Comparison of ENCODE assay signal across 8 mouse cellular contexts in genomic region chr3:108282401-108283240, GRCm38 (mm10). TPM values are rescaled to one million over a fixed set of nuclear protein-coding genes. Genes with fewer than 3 reads are reported as not detected.
DNase-seq lines count a peak whose midpoint lies in the region; ATAC-seq and TF ChIP-seq lines count a peak whose summit lies in the region.

No protein-coding gene starts in this region.

- H3K9ac ChIP-seq in MEL (ENCODE audit: control insufficient read depth, low read depth, low read length, poor library complexity, severe bottlenecking), result peak overlapping the region; percentile 74
- peak overlapping the region; percentile 97 for H3K9ac ChIP-seq in forebrain, embryonic 12.5 days
- H3K9ac ChIP-seq in intestine, postnatal 0 days (ENCODE audit: low read depth, low read length), result no peak overlapping the region

- TF ChIP-seq POLR2A in MEL (IDR thresholded peaks at IDR 0.05; ENCODE audit: control insufficient read depth in 1 of 2, insufficient read depth in 1 of 2, low read depth in 1 of 2, low read length in 2 of 2, poor library complexity in 1 of 2), result no peak

- WGBS in forebrain, embryonic 12.5 days, result 33% methylated on average over 12 of the region's 12 CpGs
- WGBS in intestine, postnatal 0 days, result 14% methylated on average over 12 of the region's 12 CpGs
- 35% methylated on average over 12 of the region's 12 CpGs for WGBS in midbrain, embryonic 10.5 days

- H3K9me3 ChIP-seq in MEL (replicated peaks; ENCODE audit: insufficient read depth, low read length), result no peaks in the 10 kb centered on the region
- H3K9me3 ChIP-seq in forebrain, embryonic 12.5 days, result no peaks in the 10 kb centered on the region
- H3K9me3 ChIP-seq in intestine, postnatal 0 days (ENCODE audit: control insufficient read depth), result no peaks in the 10 kb centered on the region
- H3K9me3 ChIP-seq in midbrain, embryonic 10.5 days (replicated peaks), result no peaks in the 10 kb centered on the region

- H3K27me3 ChIP-seq in MEL (ENCODE audit: control insufficient read depth in 1 of 2, insufficient read depth in 2 of 2, low read length in 2 of 2), result no peaks in the 10 kb centered on the region
- no peaks in the 10 kb centered on the region for H3K27me3 ChIP-seq in forebrain, embryonic 12.5 days
- H3K27me3 ChIP-seq in intestine, postnatal 0 days (replicated peaks; ENCODE audit: control insufficient read depth, insufficient read depth, low read length), result no peaks in the 10 kb centered on the region
- H3K27me3 ChIP-seq in midbrain, embryonic 10.5 days (ENCODE audit: low read depth, poor library complexity, severe bottlenecking), result no peaks in the 10 kb centered on the region

- TF ChIP-seq RAD21 in MEL (IDR thresholded peaks at IDR 0.05; ENCODE audit: low read depth, low read length), result peak; percentile 94

- H3K27ac ChIP-seq in MEL (ENCODE audit: control insufficient read depth, low read depth, low read length), result peak overlapping the region; percentile 81
- peak overlapping the region; percentile 87 for H3K27ac ChIP-seq in forebrain, embryonic 12.5 days
- no peak overlapping the region for H3K27ac ChIP-seq in intestine, postnatal 0 days (ENCODE audit: low read depth, low read length)
- peak overlapping the region; percentile 94 for H3K27ac ChIP-seq in midbrain, embryonic 10.5 days (replicated peaks)

- peak; percentile 10 to 93 (median 56); a peak in 4 of 6 replicates for TF ChIP-seq CTCF in MEL (IDR thresholded peaks at IDR 0.05 in 2 of 3, conservative IDR thresholded peaks at IDR 0.05 in 1 of 3; ENCODE audit: control insufficient read depth in 1 of 3, insufficient read depth in 1 of 3, low read depth in 2 of 3, low read length in 3 of 3, poor library complexity in 1 of 3, severe bottlenecking in 1 of 3)
- peak; percentile 80 for TF ChIP-seq CTCF in intestine, postnatal 0 days (IDR thresholded peaks at IDR 0.05; ENCODE audit: low read depth)

- peaks cover 1% of the 10 kb centered on the region; the same call in 1 of the 2 replicates for H3K79me2 ChIP-seq in MEL (ENCODE audit: control insufficient read depth, insufficient read depth, low read length, poor library complexity)

- DNase-seq in cerebellum, postnatal 10 days, result peak; percentile 59 to 77
- no peak for DNase-seq in cerebellum, adult 11 months
- DNase-seq in MEL (ENCODE audit: low read depth, low spot score), result peak; percentile 87
- DNase-seq in midbrain, embryonic 10.5 days (ENCODE audit: low spot score), result no peak
- DNase-seq in spleen, postnatal 4 days (ENCODE audit: low spot score in 2 of 2), result no peak
- no peak for DNase-seq in right cerebral cortex, postnatal 10 days (ENCODE audit: low spot score in 2 of 2)

- TF ChIP-seq EP300 in MEL (IDR thresholded peaks at IDR 0.05; ENCODE audit: low read depth in 1 of 2, low read length in 2 of 2), result peak in 1 of 2 experiments; percentile 54; a peak in 2 of 4 replicates

- H3K4me3 ChIP-seq in MEL (ENCODE audit: control insufficient read depth in 1 of 2, insufficient read depth in 1 of 2, low read depth in 2 of 2, low read length in 2 of 2), result peak overlapping the region; percentile 75 to 82
- peak overlapping the region; percentile 96; the same call in 1 of the 2 replicates for H3K4me3 ChIP-seq in forebrain, embryonic 12.5 days (replicated peaks)
- no peak overlapping the region for H3K4me3 ChIP-seq in intestine, postnatal 0 days (ENCODE audit: low read depth, low read length)
- peak overlapping the region; percentile 97 for H3K4me3 ChIP-seq in midbrain, embryonic 10.5 days

- H3K36me3 ChIP-seq in MEL (ENCODE audit: control insufficient read depth in 1 of 2, insufficient read depth in 2 of 2, low read length in 2 of 2), result peaks cover 0 to 3% of the 10 kb centered on the region in 2 experiments; a peak in 2 of 4 replicates
- H3K36me3 ChIP-seq in forebrain, embryonic 12.5 days (replicated peaks), result peaks cover 10% of the 10 kb centered on the region
- 0 out of 2 replicates have a peak, but pooled peaks cover 6% of the 10 kb centered on the region for H3K36me3 ChIP-seq in intestine, postnatal 0 days (ENCODE audit: control insufficient read depth, insufficient read depth)
- peaks cover 27% of the 10 kb centered on the region for H3K36me3 ChIP-seq in midbrain, embryonic 10.5 days

- H3K4me2 ChIP-seq in forebrain, embryonic 12.5 days, result peak overlapping the region; percentile 82
- peak overlapping the region; percentile 98 for H3K4me2 ChIP-seq in intestine, postnatal 0 days (replicated peaks; ENCODE audit: low read depth)

- no peak for ATAC-seq in forebrain, embryonic 12.5 days (ENCODE audit: low FRiP score)
- ATAC-seq in intestine, postnatal 0 days, result no peak

- H3K4me1 ChIP-seq in MEL (ENCODE audit: control insufficient read depth in 1 of 2, insufficient read depth in 2 of 2, low read length in 2 of 2), result peaks cover 0 to 4% of the 10 kb centered on the region in 2 experiments; a peak in 1 of 4 replicates
- peaks cover 42% of the 10 kb centered on the region for H3K4me1 ChIP-seq in forebrain, embryonic 12.5 days
- 0 out of 2 replicates have a peak, but pooled peaks cover 3% of the 10 kb centered on the region for H3K4me1 ChIP-seq in intestine, postnatal 0 days (replicated peaks; ENCODE audit: control insufficient read depth, insufficient read depth, low read length)
- peaks cover 48% of the 10 kb centered on the region for H3K4me1 ChIP-seq in midbrain, embryonic 10.5 days

TF ChIP-seq in MEL, 35 proteins besides CTCF, POLR2A, EP300 and RAD21 (continues in another document):
- TF ChIP-seq POLR2AphosphoS2 (IDR thresholded peaks at IDR 0.05; ENCODE audit: low read length) (no peak), MAFK (IDR thresholded peaks at IDR 0.05; ENCODE audit: borderline replicate concordance, low read depth, low read length) (0 out of 2 replicates have a peak, but pooled peaks have one; percentile 13), UBTF (IDR thresholded peaks at IDR 0.05; ENCODE audit: borderline replicate concordance, insufficient read depth, low read depth, low read length) (no peak), TCF12 (IDR thresholded peaks at IDR 0.05; ENCODE audit: low read depth, low read length) (0 out of 2 replicates have a peak, but pooled peaks have one; percentile 17), RCOR1 (IDR thresholded peaks at IDR 0.05; ENCODE audit: low read depth, low read length) (0 out of 2 replicates have a peak, but pooled peaks have one; percentile 33), SMC3 (IDR thresholded peaks at IDR 0.05; ENCODE audit: low read depth, low read length) (peak; percentile 86), ZMIZ1 (IDR thresholded peaks at IDR 0.05; ENCODE audit: low read depth, low read length) (0 out of 2 replicates have a peak, but pooled peaks have one; percentile 25), HCFC1 (IDR thresholded peaks at IDR 0.05; ENCODE audit: low read depth, low read length) (peak; percentile 22; the same call in 1 of the 2 replicates), BHLHE40 (IDR thresholded peaks at IDR 0.05; ENCODE audit: borderline replicate concordance, low read depth, low read length) (no peak), SIN3A (IDR thresholded peaks at IDR 0.05; ENCODE audit: low read length) (peak; percentile 79), GATA1 (IDR thresholded peaks at IDR 0.05; ENCODE audit: low read depth, low read length) (no peak; the same call in 1 of the 2 replicates), CHD1 (IDR thresholded peaks at IDR 0.05; ENCODE audit: low read depth, low read length) (no peak), E2F4 (IDR thresholded peaks at IDR 0.05; ENCODE audit: borderline replicate concordance, low read depth, low read length) (no peak), POLR2AphosphoS5 (IDR thresholded peaks at IDR 0.05; ENCODE audit: borderline replicate concordance, low read depth, low read length) (no peak), MXI1 (IDR thresholded peaks at IDR 0.05; ENCODE audit: low read depth, low read length) (peak; percentile 70), MAX (IDR thresholded peaks at IDR 0.05; ENCODE audit: low read length) (no peak; the same call in 1 of the 2 replicates), GABPA (IDR thresholded peaks at IDR 0.05; ENCODE audit: low read depth, low read length) (no peak), ZNF384 (IDR thresholded peaks at IDR 0.05; ENCODE audit: low read depth, low read length) (no peak; the same call in 1 of the 2 replicates), ETS1 (IDR thresholded peaks at IDR 0.05; ENCODE audit: low read depth, low read length) (0 out of 2 replicates have a peak, but pooled peaks have one; percentile 25), MAZ (IDR thresholded peaks at IDR 0.05; ENCODE audit: low read depth, low read length) (no peak; the same call in 1 of the 2 replicates), MYB (IDR thresholded peaks at IDR 0.05; ENCODE audit: low read depth, low read length) (no peak), CHD2 (IDR thresholded peaks at IDR 0.05; ENCODE audit: low read length) (no peak), KAT2A (conservative IDR thresholded peaks at IDR 0.05; ENCODE audit: low read depth, low read length) (no peak)

RNA-seq across cellular contexts. Expression of gene Sort1, which starts 1.3 kb away (rescaled TPM):
- 10.2 and 12.3 TPM in 2 replicates for total RNA-seq in MEL (2012; rRNA removed)
- polyA plus RNA-seq in MEL (2012; ENCODE audit: insufficient read depth in 1 of 2, insufficient read length in 2 of 2, low read depth in 1 of 2, low replicate concordance in 2 of 2, missing spikeins in 1 of 2), result 10 to 100 TPM; 22.7 to 28.3 TPM
- 23.3 and 30.8 TPM in 2 replicates for polyA plus RNA-seq in forebrain, embryonic 12.5 days (2016; fragmentation: Nextera tagmentation; extraction: Ambion mirVana)
- 4.6 and 5.2 TPM in 2 replicates for polyA plus RNA-seq in intestine, postnatal 0 days (2015; fragmentation: Nextera tagmentation; extraction: Ambion mirVana)
- polyA plus RNA-seq in midbrain, embryonic 10.5 days (2016; fragmentation: Nextera tagmentation; extraction: Ambion mirVana), result 10.8 and 15.6 TPM in 2 replicates

RNA-seq across cellular contexts. Expression of gene Psma5, which starts 25.9 kb away (rescaled TPM):
- 353 and 414 TPM in 2 replicates for total RNA-seq in MEL (2012; rRNA removed)
- polyA plus RNA-seq in MEL (2012; ENCODE audit: insufficient read depth in 1 of 2, insufficient read length in 2 of 2, low read depth in 1 of 2, low replicate concordance in 2 of 2, missing spikeins in 1 of 2), result 100 to 1,000 TPM in 1 of 2 experiments, not detected in 1; 429 TPM
- 229 and 241 TPM in 2 replicates for polyA plus RNA-seq in forebrain, embryonic 12.5 days (2016; fragmentation: Nextera tagmentation; extraction: Ambion mirVana)
- polyA plus RNA-seq in intestine, postnatal 0 days (2015; fragmentation: Nextera tagmentation; extraction: Ambion mirVana), result 166 and 179 TPM in 2 replicates
- 299 and 349 TPM in 2 replicates for polyA plus RNA-seq in midbrain, embryonic 10.5 days (2016; fragmentation: Nextera tagmentation; extraction: Ambion mirVana)

RNA-seq across cellular contexts. Expression of gene Sypl2, which starts 56.2 kb away (rescaled TPM):
- total RNA-seq in MEL (2012; rRNA removed), result not detected in 2 replicates
- polyA plus RNA-seq in MEL (2012; ENCODE audit: insufficient read depth in 1 of 2, insufficient read length in 2 of 2, low read depth in 1 of 2, low replicate concordance in 2 of 2, missing spikeins in 1 of 2), result not detected
- 2.6 and 2.8 TPM in 2 replicates for polyA plus RNA-seq in forebrain, embryonic 12.5 days (2016; fragmentation: Nextera tagmentation; extraction: Ambion mirVana)
- polyA plus RNA-seq in intestine, postnatal 0 days (2015; fragmentation: Nextera tagmentation; extraction: Ambion mirVana), result 0.26 and 0.51 TPM in 2 replicates
- polyA plus RNA-seq in midbrain, embryonic 10.5 days (2016; fragmentation: Nextera tagmentation; extraction: Ambion mirVana), result 0.42 and 0.88 TPM in 2 replicates

Comparison
In these comparisons a context has a peak if more than half of its experiments do, and no peak if none do; other contexts are left out.
1. DNase-seq: peak in cerebellum, postnatal 10 days (2 of 2) and MEL (single experiment); none in cerebellum, adult 11 months (single experiment), midbrain, embryonic 10.5 days (single experiment), spleen, postnatal 4 days (0 of 2) and right cerebral cortex, postnatal 10 days (0 of 2).